Mouse (Mus musculus) small intestine, adult 2 months (tissue): ENCODE results near the gene Neurl2.

Experiments
- CTCF ChIP-seq: fragments of 200-500 bp; IDR thresholded peaks from 2 replicates; pipeline ENCODE4 v1.5.1; 2012; ENCODE audit warnings: low read depth, mild to moderate bottlenecking, control low read depth, inconsistent platforms, low read length, moderate library complexity, mixed read lengths; ENCODE audit not compliant: insufficient replicate concordance, insufficient read length; ENCODE audit errors: extremely low read depth
- POLR2A ChIP-seq: fragments of 200-500 bp; IDR thresholded peaks from 2 replicates; pipeline ENCODE4 v1.6.1; 2012; ENCODE audit warnings: low read depth, mild to moderate bottlenecking, control low read depth, inconsistent platforms, low read length, moderate library complexity

DNA sequence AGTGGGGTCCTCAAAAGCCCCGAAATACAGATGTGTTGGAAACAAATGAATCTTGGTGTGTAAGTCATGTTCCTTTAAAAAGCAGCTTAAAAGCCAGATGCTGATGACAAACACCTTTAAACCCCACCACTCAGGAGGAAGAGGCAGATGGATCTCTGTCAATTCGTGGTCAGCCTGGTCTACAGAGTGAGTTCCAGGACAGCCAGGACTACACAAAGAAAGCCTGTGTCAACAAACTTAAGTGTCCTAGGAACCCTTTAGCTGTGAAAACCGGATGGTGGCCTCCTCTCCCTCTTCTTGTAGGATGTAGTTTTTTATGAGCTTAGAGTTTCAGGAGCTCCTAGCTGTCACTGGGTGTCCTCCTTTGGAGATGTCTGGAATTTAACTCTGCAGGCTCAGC is 40.4 kb upstream of the Neurl2 start:
- TF ChIP-seq POLR2A: no peak
- no peak for TF ChIP-seq CTCF
